Mouse (Mus musculus): ENCODE measurements around the gene Mink1. TPM values are rescaled to one million over a fixed set of nuclear protein-coding genes. Genes with fewer than 3 reads are reported as not detected.

The Mink1 gene
- total and polyA plus RNA-seq, 3 experiments = 33.8 to 230 (median 57.3) TPM

DNA sequence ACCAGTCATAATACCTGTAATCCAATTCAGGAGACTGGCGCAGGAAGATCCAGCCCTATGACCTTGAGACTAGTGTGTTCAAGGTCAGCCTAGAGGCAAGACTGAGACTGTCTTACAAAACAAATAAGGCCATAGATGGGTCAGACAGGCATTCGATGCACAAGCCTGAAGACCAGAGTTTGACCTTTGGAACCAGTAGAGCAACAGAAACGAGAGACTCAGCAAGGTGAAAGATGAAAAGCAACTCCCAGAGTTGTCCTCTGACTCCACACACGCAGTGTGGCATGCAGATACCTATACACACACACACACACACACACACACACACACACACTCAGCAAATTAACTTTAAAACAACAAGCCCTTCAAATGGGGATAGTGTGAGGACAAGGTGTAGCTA is 64.2 kb downstream of the Mink1 start:
- H3K27me3 ChIP-seq (ENCODE audit: control insufficient read depth in 1 of 2, insufficient read depth in 2 of 2, low read length in 2 of 2) = no peaks in the 10 kb centered on the region
- peaks cover 0 to 10% of the 10 kb centered on the region in 2 experiments; a peak in 2 of 4 replicates for H3K36me3 ChIP-seq (ENCODE audit: control insufficient read depth in 1 of 2, insufficient read depth in 2 of 2, low read length in 2 of 2)
- H3K4me1 ChIP-seq (ENCODE audit: control insufficient read depth in 1 of 2, insufficient read depth in 2 of 2, low read length in 2 of 2) = peaks cover 5 to 15% of the 10 kb centered on the region in 2 experiments
- no peaks in the 10 kb centered on the region for H3K79me2 ChIP-seq (ENCODE audit: control insufficient read depth, insufficient read depth, low read length, poor library complexity)
- no peaks in the 10 kb centered on the region for H3K9me3 ChIP-seq (replicated peaks; ENCODE audit: insufficient read depth, low read length)
- H3K9ac ChIP-seq (ENCODE audit: control insufficient read depth, low read depth, low read length, poor library complexity, severe bottlenecking) = no peak overlapping the region
- H3K27ac ChIP-seq (ENCODE audit: control insufficient read depth, low read depth, low read length) = no peak overlapping the region
- DNase-seq (ENCODE audit: low read depth, low spot score) = no peak
- TF ChIP-seq CHD2 (IDR thresholded peaks at IDR 0.05; ENCODE audit: low read length) (no peak), MYC (IDR thresholded peaks at IDR 0.05; ENCODE audit: low read depth, low read length) (no peak), ZKSCAN1 (IDR thresholded peaks at IDR 0.05; ENCODE audit: low read depth, low read length) (no peak), HCFC1 (IDR thresholded peaks at IDR 0.05; ENCODE audit: low read depth, low read length) (no peak), POLR2AphosphoS2 (IDR thresholded peaks at IDR 0.05; ENCODE audit: low read length) (no peak), JUND (IDR thresholded peaks at IDR 0.05; ENCODE audit: low read depth, low read length) (no peak), MEF2A (IDR thresholded peaks at IDR 0.05; ENCODE audit: extremely low read depth, insufficient replicate concordance, low read depth, low read length, poor library complexity, severe bottlenecking) (no peak), NRF1 (IDR thresholded peaks at IDR 0.05; ENCODE audit: insufficient read depth, low read depth, low read length, poor library complexity, severe bottlenecking) (no peak), KAT2A (conservative IDR thresholded peaks at IDR 0.05; ENCODE audit: low read depth, low read length) (no peak), MXI1 (IDR thresholded peaks at IDR 0.05; ENCODE audit: low read depth, low read length) (no peak), ETS1 (IDR thresholded peaks at IDR 0.05; ENCODE audit: low read depth, low read length) (no peak), SIN3A (IDR thresholded peaks at IDR 0.05; ENCODE audit: low read length) (no peak), MAX (IDR thresholded peaks at IDR 0.05; ENCODE audit: low read length) (no peak), POLR2AphosphoS5 (IDR thresholded peaks at IDR 0.05; ENCODE audit: borderline replicate concordance, low read depth, low read length) (no peak), USF2 (IDR thresholded peaks at IDR 0.05; ENCODE audit: borderline replicate concordance in 1 of 2, insufficient read depth in 1 of 2, low read depth in 1 of 2, low read length in 2 of 2) (no peak), ELF1 (IDR thresholded peaks at IDR 0.05; ENCODE audit: low read depth, low read length) (no peak)
- H3K4me3 ChIP-seq (ENCODE audit: control insufficient read depth in 1 of 2, insufficient read depth in 1 of 2, low read depth in 2 of 2, low read length in 2 of 2) = no peak overlapping the region

DNA sequence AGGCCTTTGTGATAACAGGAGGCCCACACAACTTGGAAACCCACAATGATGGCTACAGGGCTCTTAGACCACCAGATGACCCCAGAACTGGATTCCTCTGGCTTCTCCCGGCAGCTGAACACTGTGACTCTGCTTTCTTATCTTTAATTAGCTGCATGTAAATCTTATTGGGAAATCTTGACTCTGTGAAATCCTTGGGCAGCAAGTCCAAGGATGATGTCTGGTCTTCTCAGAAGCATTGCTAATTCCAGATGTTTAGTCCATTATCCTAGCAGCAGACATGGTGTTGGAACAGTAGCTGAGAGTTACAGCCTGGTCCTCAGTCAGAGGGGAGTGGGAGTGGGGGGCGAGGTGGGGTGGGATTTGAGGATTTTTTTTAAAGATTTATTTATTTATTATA is 65.8 kb downstream of the Mink1 start:
- Histone ChIP-seq H3K36me3 (ENCODE audit: control insufficient read depth in 1 of 2, insufficient read depth in 2 of 2, low read length in 2 of 2) (peaks cover 0 to 2% of the 10 kb centered on the region in 2 experiments; a peak in 1 of 4 replicates), H3K27me3 (ENCODE audit: control insufficient read depth in 1 of 2, insufficient read depth in 2 of 2, low read length in 2 of 2) (no peaks in the 10 kb centered on the region), H3K9me3 (replicated peaks; ENCODE audit: insufficient read depth, low read length) (no peaks in the 10 kb centered on the region), H3K4me3 (ENCODE audit: control insufficient read depth in 1 of 2, insufficient read depth in 1 of 2, low read depth in 2 of 2, low read length in 2 of 2) (no peak overlapping the region), H3K4me1 (ENCODE audit: control insufficient read depth in 1 of 2, insufficient read depth in 2 of 2, low read length in 2 of 2) (peaks cover 0 to 8% of the 10 kb centered on the region in 2 experiments; a peak in 2 of 4 replicates), H3K27ac (ENCODE audit: control insufficient read depth, low read depth, low read length) (no peak overlapping the region), H3K9ac (ENCODE audit: control insufficient read depth, low read depth, low read length, poor library complexity, severe bottlenecking) (no peak overlapping the region), H3K79me2 (ENCODE audit: control insufficient read depth, insufficient read depth, low read length, poor library complexity) (no peaks in the 10 kb centered on the region)
- TF ChIP-seq ZC3H11A (IDR thresholded peaks at IDR 0.05; ENCODE audit: low read depth, low read length) (no peak), TCF12 (IDR thresholded peaks at IDR 0.05; ENCODE audit: low read depth, low read length) (no peak), MAX (IDR thresholded peaks at IDR 0.05; ENCODE audit: low read length) (no peak), GABPA (IDR thresholded peaks at IDR 0.05; ENCODE audit: low read depth, low read length) (no peak), KAT2A (conservative IDR thresholded peaks at IDR 0.05; ENCODE audit: low read depth, low read length) (no peak), CHD1 (IDR thresholded peaks at IDR 0.05; ENCODE audit: low read depth, low read length) (no peak), MXI1 (IDR thresholded peaks at IDR 0.05; ENCODE audit: low read depth, low read length) (no peak)
- no peak for DNase-seq (ENCODE audit: low read depth, low spot score)

Measured in MEL (cell line).